Mouse (Mus musculus) testis, adult 2 months (tissue): ENCODE measurements at regions not wholly inside any gene's neighbourhood (a gene's known extent, or its start where the extent isn't known, plus 50 kb on each side); places are given as distances from the start of the nearest gene placed in this dataset.

Experiments used
- CTCF ChIP-seq: fragments of 200-500 bp; IDR thresholded peaks from 2 replicates; pipeline ENCODE4 v1.5.1; 2012; ENCODE audit warnings: low read depth, mild to moderate bottlenecking, inconsistent platforms, low read length, moderate library complexity; ENCODE audit not compliant: control insufficient read depth, insufficient read depth, insufficient replicate concordance
- POLR2A ChIP-seq: fragments of 200-500 bp; IDR thresholded peaks from 2 replicates; pipeline ENCODE4 v1.6.1; 2012; ENCODE audit warnings: low read depth, mild to moderate bottlenecking, inconsistent platforms, low read length, moderate library complexity; ENCODE audit not compliant: control insufficient read depth

GRCm38 (mm10) chr3:38227596-38227995 lies 257.0 kb downstream of the Ankrd50 start:
- TF ChIP-seq CTCF (peak; percentile 73; the same call in 1 of the 2 replicates), POLR2A (no peak)
